Mouse (Mus musculus) CD4-positive, CD25-positive, alpha-beta regulatory T cell, adult 9 weeks (primary cell): ENCODE results near the gene Olfr877. TPM values are rescaled to one million over a fixed set of nuclear protein-coding genes. Genes with fewer than 3 reads are reported as not detected.

Experiments
- polyA plus RNA-seq: library from polyadenylated mRNA; unstranded; fragments of 100-300 nt; shearing (Covaris generic); gene quantifications from one replicate; pipeline ENCODE4 v1.2.1, GENCODE M21; 2017

Olfr877 gene
- polyA plus RNA-seq, result not detected

GRCm38 (mm10) chr9:37853969-37854368 is at the start of gene Olfr877:
Gene Olfr877 (plus strand): TSS chr9:37854269.

GRCm38 (mm10) chr9:37896661-37897060 is 42.6 kb downstream of the Olfr877 start, which contains the start of gene Olfr145:
Gene Olfr145 (plus strand): TSS chr9:37896724.

Other genes starting within 250 kb of the Olfr877 start
- gene Spa17, start 240.5 kb upstream of the Olfr877 start, polyA plus RNA-seq, result 1.2 TPM
- gene Tbrg1, start 197.0 kb upstream of the Olfr877 start, polyA plus RNA-seq, result 174 TPM
- gene Panx3, start 185.0 kb upstream of the Olfr877 start, polyA plus RNA-seq, result not detected
- not detected for gene Olfr160, start 138.0 kb upstream of the Olfr877 start, polyA plus RNA-seq
- gene Olfr874, start 109.2 kb upstream of the Olfr877 start, polyA plus RNA-seq, result not detected
- not detected for gene Olfr875, start 82.4 kb upstream of the Olfr877 start, polyA plus RNA-seq
- gene Olfr876, start 51.2 kb upstream of the Olfr877 start, polyA plus RNA-seq, result 0.07 TPM
- gene Olfr145, start 42.5 kb downstream of the Olfr877 start, polyA plus RNA-seq, result 0.04 TPM
- gene Olfr878, start 63.6 kb downstream of the Olfr877 start, polyA plus RNA-seq, result not detected
- 0.06 TPM for gene Olfr881, start 137.6 kb downstream of the Olfr877 start, polyA plus RNA-seq
- not detected for gene Olfr883, start 171.5 kb downstream of the Olfr877 start, polyA plus RNA-seq
- not detected for gene Olfr884, start 192.3 kb downstream of the Olfr877 start, polyA plus RNA-seq
- gene Olfr885, start 207.1 kb downstream of the Olfr877 start, polyA plus RNA-seq, result not detected
- gene Olfr887, start 229.8 kb downstream of the Olfr877 start, polyA plus RNA-seq, result not detected